Mouse (Mus musculus): ENCODE measurements around the gene Cox4i2.

Cox4i2 gene

DNA sequence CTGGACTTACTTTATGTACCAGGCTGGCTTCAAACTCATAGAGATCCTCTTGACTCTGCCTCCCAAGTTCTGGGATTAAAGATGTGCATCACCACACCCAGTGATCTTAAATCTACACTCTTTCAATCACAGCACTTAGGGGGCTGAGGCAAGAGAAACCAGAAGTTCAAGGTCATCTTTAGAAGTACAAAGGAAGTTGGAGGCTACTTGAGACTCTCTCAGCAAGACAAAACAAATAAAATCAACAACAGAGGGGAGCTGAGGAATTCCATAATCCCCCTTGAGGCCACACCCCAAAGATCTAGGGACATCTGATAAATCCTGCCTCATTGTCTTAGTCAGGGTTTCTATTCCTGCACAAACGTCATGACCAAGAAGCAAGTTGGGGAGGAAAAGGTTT is 18.3 kb downstream of the Cox4i2 start:
- DNase-seq: no peak

- DNase-seq: no peak
These were observed 21.4 kb downstream of the Cox4i2 start for GRCm38 (mm10) chr2:152775357-152775756.

DNA sequence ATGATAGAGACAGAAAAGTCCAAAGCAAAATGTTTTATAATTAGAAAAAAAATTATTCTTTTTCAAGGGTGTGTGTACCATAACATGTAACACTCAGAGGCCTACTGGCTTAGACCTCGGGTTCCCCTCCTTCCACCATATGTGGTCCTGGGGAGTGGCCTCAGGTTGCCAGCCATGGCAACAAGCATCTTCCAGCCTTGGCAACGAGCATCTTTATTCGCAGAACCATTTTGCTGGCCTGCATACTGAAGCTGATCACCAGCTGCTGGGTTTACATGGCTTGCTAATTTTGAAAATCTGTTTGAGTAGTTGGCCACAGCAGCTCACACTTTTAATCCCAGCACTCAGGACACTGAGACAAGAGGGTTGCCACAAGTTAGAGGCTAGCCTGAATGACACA is 22.0 kb downstream of the Cox4i2 start:
- DNase-seq: no peak

DNA sequence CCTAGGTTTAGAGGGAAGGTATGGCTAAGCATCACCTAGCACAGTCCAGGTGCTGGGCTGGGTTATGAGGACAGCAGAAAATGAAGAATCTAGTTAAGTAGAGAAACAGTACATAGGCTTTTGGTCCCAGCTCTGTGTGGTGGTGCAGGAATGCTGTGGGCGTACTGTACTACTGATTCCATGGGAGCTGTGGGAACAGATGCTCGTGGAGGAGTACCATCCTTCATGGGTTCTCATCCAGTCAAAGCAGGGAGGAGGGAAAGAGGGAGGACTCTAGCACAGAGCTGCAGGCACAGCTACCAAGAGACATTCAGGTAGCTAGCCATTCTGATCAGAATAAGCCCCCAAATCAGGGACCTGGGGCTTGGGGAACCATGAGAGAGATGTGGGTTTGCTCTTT is 22.5 kb downstream of the Cox4i2 start:
- DNase-seq: no peak

- DNase-seq: no peak
These were observed 23.1 kb downstream of the Cox4i2 start for GRCm38 (mm10) chr2:152777081-152777480.

- no peak for DNase-seq
These were observed 26.5 kb downstream of the Cox4i2 start for GRCm38 (mm10) chr2:152780466-152780865.

DNA sequence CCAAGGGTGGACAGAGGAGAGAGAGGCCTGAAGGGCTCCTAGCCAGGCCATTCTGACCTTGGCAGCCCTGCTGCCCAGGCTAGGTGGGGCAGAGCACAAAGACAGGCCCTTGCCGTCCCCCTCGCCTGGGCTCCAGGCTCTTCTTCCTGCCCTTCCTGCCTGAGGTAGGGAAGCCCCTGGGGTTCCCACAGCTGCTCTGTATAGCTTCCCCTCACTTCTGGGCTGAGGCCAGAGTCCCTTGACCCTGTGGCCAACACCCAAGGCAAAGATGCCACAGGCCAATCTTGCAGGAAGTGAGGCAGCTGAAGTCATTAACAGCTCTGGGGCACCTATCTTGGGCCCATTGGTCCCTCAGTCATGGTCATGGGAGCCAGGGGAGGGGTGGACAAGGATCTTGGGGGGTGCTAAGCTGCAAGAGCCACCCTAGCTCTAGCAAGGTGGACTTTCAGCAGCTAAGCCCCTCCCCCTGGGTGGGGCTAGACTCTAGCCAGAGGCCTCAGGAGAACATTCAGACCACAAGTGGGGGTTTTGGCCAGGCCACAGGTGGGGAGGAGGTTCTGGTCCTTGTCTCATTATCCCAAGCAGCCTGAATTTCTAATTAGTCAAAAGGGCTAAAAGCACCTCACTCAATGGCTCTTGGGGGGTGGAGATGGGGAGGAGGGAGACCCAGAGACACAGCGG is 27.2 kb downstream of the Cox4i2 start:
- DNase-seq: no peak

GRCm38 (mm10) chr2:152782656-152783055 is 28.7 kb downstream of the Cox4i2 start:
- DNase-seq: no peak

GRCm38 (mm10) chr2:152783241-152783640 is 29.3 kb downstream of the Cox4i2 start:
- DNase-seq: no peak

GRCm38 (mm10) chr2:152784640-152785039 is 30.7 kb downstream of the Cox4i2 start:
- no peak for DNase-seq

- no peak for DNase-seq
These were observed 31.7 kb downstream of the Cox4i2 start for GRCm38 (mm10) chr2:152785446-152786350.

DNA sequence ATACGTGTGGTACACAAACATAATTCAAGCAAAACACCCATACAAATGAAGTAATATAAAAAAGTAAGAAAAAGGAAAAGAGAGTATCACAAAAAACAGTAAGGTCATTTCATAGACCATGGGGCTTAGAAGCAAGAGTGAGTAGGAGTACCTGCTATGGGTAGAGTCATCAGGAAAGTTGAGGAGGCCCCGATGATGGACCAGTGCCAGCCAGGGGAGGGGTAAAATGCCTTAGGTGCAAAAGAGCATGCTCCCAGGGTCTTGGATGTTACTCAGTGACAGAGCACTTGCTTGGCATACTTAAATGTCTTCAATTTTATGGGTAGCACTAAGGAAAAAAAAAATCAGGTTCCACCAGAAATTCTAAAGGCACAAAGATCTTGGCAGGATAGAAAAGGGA is 33.2 kb downstream of the Cox4i2 start:
- DNase-seq: no peak

GRCm38 (mm10) chr2:152787543-152787942 is 33.6 kb downstream of the Cox4i2 start:
- DNase-seq: no peak

DNA sequence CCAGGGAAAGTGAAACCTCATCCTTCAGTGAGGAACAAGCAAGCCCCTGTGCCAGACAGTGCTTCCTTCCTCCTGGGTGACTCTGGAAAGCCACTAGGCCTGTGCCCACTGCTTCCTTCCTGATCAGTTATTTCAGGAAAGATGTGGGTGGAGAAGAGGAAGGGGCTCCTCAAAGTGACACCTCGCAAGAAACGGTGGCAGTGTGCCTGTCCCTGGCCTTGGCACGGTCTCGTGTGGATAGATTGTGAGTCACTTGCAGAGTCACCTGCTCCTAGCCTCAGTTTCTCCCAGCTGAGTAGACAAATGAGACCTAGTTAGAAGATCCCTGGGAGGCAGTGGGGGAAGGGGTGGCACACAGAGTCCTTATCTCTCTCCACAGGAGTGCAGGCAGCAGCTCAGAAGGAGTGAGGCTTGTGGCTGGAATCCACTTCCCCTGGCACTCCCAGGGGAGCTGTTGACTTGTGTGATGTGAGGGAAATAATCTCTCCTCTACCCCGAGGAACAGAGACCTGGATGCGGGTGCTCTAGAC is 35.0 kb downstream of the Cox4i2 start:
- DNase-seq: no peak

GRCm38 (mm10) chr2:152789591-152789999 is 35.6 kb downstream of the Cox4i2 start:
- peak; percentile 44 for DNase-seq

GRCm38 (mm10) chr2:152792461-152792860 is 38.5 kb downstream of the Cox4i2 start:
- no peak for DNase-seq

DNA sequence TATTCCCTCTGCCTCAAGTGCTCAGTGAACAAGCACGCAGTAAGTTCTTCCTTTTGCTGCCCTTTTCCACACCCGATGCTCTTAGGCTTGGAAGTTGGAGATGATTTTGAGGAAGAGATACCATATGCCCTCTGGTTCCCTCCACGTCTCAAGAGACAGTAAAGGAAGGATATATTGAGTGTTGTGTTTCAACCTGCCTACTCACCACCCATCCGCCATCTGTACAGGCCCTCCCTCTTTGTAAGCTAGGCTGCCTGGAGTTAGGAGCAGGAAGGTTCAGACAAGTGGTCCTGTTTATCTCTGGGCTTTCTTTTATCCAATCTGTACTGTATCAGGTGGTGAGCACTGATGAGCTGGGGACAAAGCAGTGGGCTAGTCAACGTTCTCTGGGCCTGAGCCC is 39.4 kb downstream of the Cox4i2 start:
- no peak for DNase-seq

GRCm38 (mm10) chr2:152794281-152794827 is 40.4 kb downstream of the Cox4i2 start:
- no peak for DNase-seq

GRCm38 (mm10) chr2:152797589-152797988 is 43.6 kb downstream of the Cox4i2 start:
- DNase-seq: no peak

DNA sequence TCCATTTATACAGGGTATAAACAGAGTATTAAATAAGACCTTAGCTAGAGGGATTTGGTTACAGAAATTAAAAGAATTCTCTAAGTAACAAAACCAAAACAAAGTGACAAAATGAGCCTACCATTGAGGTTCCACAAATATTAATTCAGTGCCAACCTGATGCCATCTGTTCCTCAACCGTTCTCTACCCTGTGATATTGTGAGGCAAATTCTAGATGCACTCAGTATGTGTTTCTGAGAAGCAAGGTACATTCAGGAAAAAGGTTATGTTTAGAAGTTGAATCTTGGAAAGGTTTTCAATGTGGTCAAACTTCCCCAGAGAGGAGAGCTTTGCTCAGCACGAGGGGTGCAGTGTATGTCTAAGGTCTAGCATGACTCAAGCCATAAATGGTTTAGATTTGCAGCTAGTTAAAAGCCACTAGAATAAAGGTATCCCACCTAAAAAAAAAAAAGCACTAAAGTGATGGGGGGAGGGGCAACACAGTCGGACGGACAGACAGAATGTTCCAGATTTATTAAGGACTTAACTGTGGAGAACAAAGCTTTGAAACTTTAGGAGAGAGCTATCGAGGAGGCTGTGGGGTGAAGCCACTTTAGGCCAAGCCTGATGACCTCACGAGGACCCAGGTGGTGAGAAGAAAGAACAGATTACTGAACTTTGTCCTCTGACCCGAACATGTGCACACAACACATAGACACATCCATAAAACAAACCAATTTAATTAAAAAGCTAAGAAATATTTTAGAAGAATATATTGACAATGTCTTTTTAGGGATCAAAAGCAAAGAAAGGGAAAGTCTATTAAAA is 46.2 kb downstream of the Cox4i2 start:
- no peak for DNase-seq

- no peak for DNase-seq
These were observed 46.8 kb downstream of the Cox4i2 start for GRCm38 (mm10) chr2:152800762-152801113.

- DNase-seq: no peak
These were observed 48.3 kb downstream of the Cox4i2 start for GRCm38 (mm10) chr2:152802303-152802702.

GRCm38 (mm10) chr2:152803081-152803480 is 49.1 kb downstream of the Cox4i2 start:
- no peak for DNase-seq
